Mouse (Mus musculus): ENCODE data around the gene Smarcal1. TPM values are rescaled to one million over a fixed set of nuclear protein-coding genes. Genes with fewer than 3 reads are reported as not detected.
A peak's percentile ranks its signal among the peaks of the same experiment; 100 is the strongest.

Smarcal1 gene
- polyA plus RNA-seq, 1 experiment, result 19.1 TPM

DNA sequence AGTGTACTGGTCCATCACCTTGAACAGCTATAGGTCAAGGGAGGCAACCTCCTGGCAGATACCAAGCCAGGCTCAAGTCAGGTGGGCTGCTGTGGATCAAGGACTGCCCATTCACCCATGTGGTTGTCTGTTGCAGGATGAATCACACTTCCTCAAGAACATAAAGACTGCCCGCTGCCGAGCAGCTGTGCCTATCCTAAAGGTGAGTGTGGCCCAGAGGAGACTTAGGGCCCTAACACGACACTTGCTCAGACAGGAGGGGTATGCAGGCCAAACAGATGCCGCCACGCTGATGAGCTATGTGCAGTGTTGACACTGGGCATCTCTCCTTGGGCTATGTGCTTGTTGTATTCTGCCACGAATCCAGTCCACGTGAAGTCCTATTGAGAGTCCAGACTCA is 18.2 kb downstream of the Smarcal1 start:
- Histone ChIP-seq H3K36me3 (ENCODE audit: control insufficient read depth, insufficient read depth) (peaks cover 8% of the 10 kb centered on the region), H3K79me2 (ENCODE audit: control insufficient read depth, insufficient read depth) (no peaks in the 10 kb centered on the region), H3K27me3 (ENCODE audit: control insufficient read depth, insufficient read depth, insufficient read length) (no peaks in the 10 kb centered on the region), H3K4me3 (no peak overlapping the region), H3ac (ENCODE audit: control insufficient read depth, insufficient read length) (no peak overlapping the region), H3K4me2 (ENCODE audit: low read depth) (peak overlapping the region; percentile 36)
- TF ChIP-seq E2F4 (IDR thresholded peaks at IDR 0.05; ENCODE audit: insufficient read depth) (no peak), MYOD1 (IDR thresholded peaks at IDR 0.05; ENCODE audit: control insufficient read depth in 1 of 3, insufficient read length in 2 of 3, low read depth in 2 of 3) (peak in 1 of 3 experiments; percentile 41), MYOG (IDR thresholded peaks at IDR 0.05; ENCODE audit: control insufficient read depth in 1 of 3, insufficient read depth in 1 of 3, insufficient read length in 2 of 3, low read depth in 2 of 3) (peak in 1 of 3 experiments; percentile 10)

DNA sequence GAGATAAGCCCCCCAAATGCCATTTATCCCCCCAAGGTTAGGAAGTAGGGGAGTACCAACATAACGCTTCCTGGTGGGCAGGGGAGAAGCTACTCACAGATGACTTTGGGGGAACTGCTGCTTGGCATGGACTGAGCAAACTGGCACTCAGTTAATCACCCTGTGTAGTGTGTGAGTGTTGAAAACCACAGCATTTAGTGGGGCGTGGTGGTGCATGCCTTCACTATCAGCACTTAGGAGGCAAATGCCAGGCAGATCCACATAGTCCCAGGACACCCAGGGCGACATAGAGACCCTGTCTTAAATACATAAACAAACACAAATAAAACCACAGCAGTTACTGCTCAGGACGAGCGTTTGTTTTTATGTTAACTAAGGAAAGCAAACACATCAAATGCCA is 19.1 kb downstream of the Smarcal1 start:
- no peaks in the 10 kb centered on the region for H3K79me2 ChIP-seq (ENCODE audit: control insufficient read depth, insufficient read depth)
- H3K36me3 ChIP-seq (ENCODE audit: control insufficient read depth, insufficient read depth), result peaks cover 8% of the 10 kb centered on the region
- no peak overlapping the region for H3K4me2 ChIP-seq (ENCODE audit: low read depth)
- H3ac ChIP-seq (ENCODE audit: control insufficient read depth, insufficient read length), result no peak overlapping the region
- TF ChIP-seq POLR2AphosphoS2 (IDR thresholded peaks at IDR 0.05; ENCODE audit: insufficient read length, low read depth) (no peak), MYOD1 (IDR thresholded peaks at IDR 0.05; ENCODE audit: control insufficient read depth in 1 of 3, insufficient read length in 2 of 3, low read depth in 2 of 3) (peak in 1 of 3 experiments; percentile 28), MYOG (IDR thresholded peaks at IDR 0.05; ENCODE audit: control insufficient read depth in 1 of 3, insufficient read depth in 1 of 3, insufficient read length in 2 of 3, low read depth in 2 of 3) (peak in 1 of 3 experiments; percentile 37), POLR2A (IDR thresholded peaks at IDR 0.05; ENCODE audit: insufficient read length, low read depth) (no peak), MAX (IDR thresholded peaks at IDR 0.05; ENCODE audit: low read depth) (no peak)
- H3K27me3 ChIP-seq (ENCODE audit: control insufficient read depth, insufficient read depth, insufficient read length), result no peaks in the 10 kb centered on the region
- H3K4me3 ChIP-seq, result no peak overlapping the region

- Histone ChIP-seq H3K4me3 (no peak overlapping the region), H3K27me3 (ENCODE audit: control insufficient read depth, insufficient read depth, insufficient read length) (no peaks in the 10 kb centered on the region), H3K79me2 (ENCODE audit: control insufficient read depth, insufficient read depth) (no peaks in the 10 kb centered on the region), H3K36me3 (ENCODE audit: control insufficient read depth, insufficient read depth) (peaks cover 8% of the 10 kb centered on the region), H3ac (ENCODE audit: control insufficient read depth, insufficient read length) (no peak overlapping the region), H3K4me2 (ENCODE audit: low read depth) (no peak overlapping the region)
- TF ChIP-seq TCF3 (IDR thresholded peaks at IDR 0.05; ENCODE audit: insufficient read length, low read depth) (no peak), MAX (IDR thresholded peaks at IDR 0.05; ENCODE audit: low read depth) (no peak), MYOD1 (IDR thresholded peaks at IDR 0.05; ENCODE audit: control insufficient read depth in 1 of 3, insufficient read length in 2 of 3, low read depth in 2 of 3) (no peak), E2F4 (IDR thresholded peaks at IDR 0.05; ENCODE audit: insufficient read depth) (no peak), MYOG (IDR thresholded peaks at IDR 0.05; ENCODE audit: control insufficient read depth in 1 of 3, insufficient read depth in 1 of 3, insufficient read length in 2 of 3, low read depth in 2 of 3) (no peak), SRF (IDR thresholded peaks at IDR 0.05; ENCODE audit: control insufficient read depth, insufficient read length, low read depth) (no peak), TCF12 (IDR thresholded peaks at IDR 0.05; ENCODE audit: insufficient read depth, poor library complexity, severe bottlenecking) (no peak), REST (IDR thresholded peaks at IDR 0.05; ENCODE audit: insufficient read depth, insufficient read length) (no peak), POLR2AphosphoS2 (IDR thresholded peaks at IDR 0.05; ENCODE audit: insufficient read length, low read depth) (no peak), USF1 (IDR thresholded peaks at IDR 0.05; ENCODE audit: low read depth) (no peak), POLR2A (IDR thresholded peaks at IDR 0.05; ENCODE audit: insufficient read length, low read depth) (no peak), CEBPB (IDR thresholded peaks at IDR 0.05; ENCODE audit: insufficient read depth, poor library complexity, severe bottlenecking) (no peak)
Measured at GRCm38 (mm10) chr1:72602803-72603202, 19.8 kb downstream of the Smarcal1 start.

DNA sequence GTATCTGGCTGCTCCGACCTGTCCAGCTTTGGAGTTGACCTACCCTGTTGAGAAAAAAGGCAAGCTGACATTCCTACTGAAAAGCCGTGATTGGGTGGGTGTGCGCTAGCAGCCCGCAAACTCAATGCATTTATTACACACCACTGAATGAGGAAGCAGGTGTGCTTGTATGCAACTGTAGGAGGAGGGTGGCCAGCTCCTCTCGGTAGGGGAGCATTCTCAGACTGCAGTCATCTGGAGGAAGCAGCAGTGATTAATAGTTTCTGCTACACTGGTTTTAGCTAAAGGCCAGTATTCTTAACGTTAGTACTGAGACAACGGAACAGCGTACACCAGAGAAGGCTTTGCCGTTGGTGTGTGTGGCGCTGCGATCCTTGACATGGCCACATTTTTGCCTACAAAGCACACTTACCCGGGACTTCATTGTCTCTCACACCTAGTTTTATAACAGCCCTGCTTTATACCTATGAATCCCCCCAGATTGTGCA is 23.2 kb downstream of the Smarcal1 start:
- no peak overlapping the region for H3ac ChIP-seq (ENCODE audit: control insufficient read depth, insufficient read length)
- no peak overlapping the region for H3K4me3 ChIP-seq
- H3K4me2 ChIP-seq (ENCODE audit: low read depth), result no peak overlapping the region
- H3K36me3 ChIP-seq (ENCODE audit: control insufficient read depth, insufficient read depth), result peaks cover 8% of the 10 kb centered on the region
- no peaks in the 10 kb centered on the region for H3K27me3 ChIP-seq (ENCODE audit: control insufficient read depth, insufficient read depth, insufficient read length)
- TF ChIP-seq REST (IDR thresholded peaks at IDR 0.05; ENCODE audit: insufficient read depth, insufficient read length) (no peak), CEBPB (IDR thresholded peaks at IDR 0.05; ENCODE audit: insufficient read depth, poor library complexity, severe bottlenecking) (no peak), SRF (IDR thresholded peaks at IDR 0.05; ENCODE audit: control insufficient read depth, insufficient read length, low read depth) (no peak), POLR2AphosphoS2 (IDR thresholded peaks at IDR 0.05; ENCODE audit: insufficient read length, low read depth) (no peak), MAX (IDR thresholded peaks at IDR 0.05; ENCODE audit: low read depth) (no peak), E2F4 (IDR thresholded peaks at IDR 0.05; ENCODE audit: insufficient read depth) (no peak)
- no peaks in the 10 kb centered on the region for H3K79me2 ChIP-seq (ENCODE audit: control insufficient read depth, insufficient read depth)

- Histone ChIP-seq H3K4me3 (no peak overlapping the region), H3K79me2 (ENCODE audit: control insufficient read depth, insufficient read depth) (no peaks in the 10 kb centered on the region), H3K4me2 (ENCODE audit: low read depth) (peak overlapping the region; percentile 76), H3K27me3 (ENCODE audit: control insufficient read depth, insufficient read depth, insufficient read length) (no peaks in the 10 kb centered on the region), H3ac (ENCODE audit: control insufficient read depth, insufficient read length) (no peak overlapping the region), H3K36me3 (ENCODE audit: control insufficient read depth, insufficient read depth) (peaks cover 11% of the 10 kb centered on the region)
- TF ChIP-seq TCF12 (IDR thresholded peaks at IDR 0.05; ENCODE audit: insufficient read depth, poor library complexity, severe bottlenecking) (peak; percentile 23), MYOG (IDR thresholded peaks at IDR 0.05; ENCODE audit: control insufficient read depth in 1 of 3, insufficient read depth in 1 of 3, insufficient read length in 2 of 3, low read depth in 2 of 3) (peak in 2 of 3 experiments; percentile 18 to 69), MYOD1 (IDR thresholded peaks at IDR 0.05; ENCODE audit: control insufficient read depth in 1 of 3, insufficient read length in 2 of 3, low read depth in 2 of 3) (peak in 2 of 3 experiments; percentile 77 to 80), CEBPB (IDR thresholded peaks at IDR 0.05; ENCODE audit: insufficient read depth, poor library complexity, severe bottlenecking) (no peak)
Measured at GRCm38 (mm10) chr1:72609129-72609528, 26.1 kb downstream of the Smarcal1 start.
